Mouse (Mus musculus) right cerebral cortex, adult 18-20 months (tissue): ENCODE results near the gene Cdc42ep5.
A peak's percentile ranks its signal among the peaks of the same experiment; 100 is the strongest.
"Not testable (repeated sequence)": the region's sequence is repeated elsewhere in the genome, so short reads cannot be mapped to it uniquely, and the experiment has no call there.

Source experiments
- DNase-seq: peaks from one replicate; pipeline ENCODE4 v3.0.0; 2022; ENCODE audit warnings: mixed read lengths

Cdc42ep5 gene

DNA sequence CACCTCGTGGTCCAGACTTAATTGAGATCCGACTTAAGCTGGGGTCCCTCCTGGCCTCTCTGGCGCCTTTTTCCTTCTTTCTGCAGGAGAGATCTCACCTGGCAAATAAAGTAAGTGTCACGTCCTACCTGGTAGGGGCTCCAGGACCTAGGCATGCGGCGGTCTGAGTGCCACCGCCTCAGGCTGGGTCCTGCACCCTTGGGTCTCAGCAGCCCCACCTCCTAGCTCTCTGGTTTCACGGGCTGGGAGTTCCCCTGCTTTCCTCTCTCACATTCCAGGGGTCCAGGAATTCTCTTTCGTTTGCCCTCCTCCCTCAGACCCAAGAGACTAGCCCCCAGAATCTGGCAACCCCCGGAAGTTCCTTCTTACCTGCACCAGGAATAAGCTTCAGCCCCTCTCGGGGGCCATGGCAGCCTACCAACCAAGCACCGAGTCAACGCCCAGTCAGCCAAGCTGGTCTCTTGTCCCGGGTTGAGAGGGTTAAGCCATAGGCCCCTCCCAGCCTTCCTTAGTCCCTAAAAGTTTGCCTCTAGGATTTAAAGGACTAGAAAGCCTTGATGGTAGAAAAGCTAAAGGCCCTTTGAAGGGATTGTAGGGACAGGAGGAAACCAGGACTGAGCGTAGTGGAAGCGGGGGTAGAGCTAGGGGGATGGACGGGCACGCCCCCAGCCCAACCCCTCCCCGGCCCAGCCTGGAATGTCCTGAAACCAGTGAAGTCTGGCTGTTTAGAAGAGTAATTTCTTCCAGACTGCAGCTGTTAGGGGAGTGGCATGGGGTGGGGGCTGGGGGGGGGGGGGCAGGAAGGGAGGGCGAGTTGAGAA lies at the start of gene Cdc42ep5:
TSS of gene Cdc42ep5 (minus strand) at position 771 of the 821 bp plus-strand sequence.
- no peak for DNase-seq

DNA sequence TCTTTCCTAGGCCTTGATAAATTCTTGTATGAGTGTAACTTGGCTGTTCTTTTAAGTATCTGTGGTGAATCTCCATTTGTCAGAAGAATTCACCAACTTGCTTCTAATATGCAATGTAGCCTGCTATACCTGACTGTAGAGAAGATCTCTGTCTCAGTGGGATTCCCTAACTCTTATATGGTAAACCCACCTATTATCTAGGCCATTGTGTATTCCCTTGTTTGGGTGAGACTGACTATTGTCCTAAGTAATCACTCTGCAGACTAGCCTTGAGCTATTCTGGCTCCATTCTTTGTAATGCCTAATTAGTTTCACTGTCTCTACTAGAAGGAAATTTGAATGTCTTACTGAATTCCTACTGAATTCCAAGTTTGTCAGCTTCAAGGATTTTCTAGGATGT lies 48.8 kb upstream of the Cdc42ep5 start:
- not testable (repeated sequence) for DNase-seq

DNA sequence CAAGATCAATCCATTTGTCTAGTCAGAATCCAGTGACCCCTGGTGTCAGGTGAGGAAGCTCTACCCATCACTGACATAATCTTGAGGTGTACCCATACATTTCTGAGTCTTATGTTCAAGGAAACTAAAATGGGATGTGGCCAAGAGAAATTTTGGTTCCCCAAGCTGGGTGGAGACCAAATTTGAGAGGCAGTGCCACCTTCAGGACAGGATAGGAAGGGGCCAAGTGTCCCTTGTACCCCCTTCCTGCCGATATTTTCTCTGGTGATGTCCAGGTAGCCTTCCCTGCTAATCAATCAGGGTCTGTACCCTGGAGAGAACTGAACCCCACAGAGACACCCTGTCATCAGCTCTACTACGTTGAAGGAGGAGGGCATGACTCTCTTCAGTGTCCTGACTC lies 44.0 kb upstream of the Cdc42ep5 start:
- DNase-seq: no peak

DNA sequence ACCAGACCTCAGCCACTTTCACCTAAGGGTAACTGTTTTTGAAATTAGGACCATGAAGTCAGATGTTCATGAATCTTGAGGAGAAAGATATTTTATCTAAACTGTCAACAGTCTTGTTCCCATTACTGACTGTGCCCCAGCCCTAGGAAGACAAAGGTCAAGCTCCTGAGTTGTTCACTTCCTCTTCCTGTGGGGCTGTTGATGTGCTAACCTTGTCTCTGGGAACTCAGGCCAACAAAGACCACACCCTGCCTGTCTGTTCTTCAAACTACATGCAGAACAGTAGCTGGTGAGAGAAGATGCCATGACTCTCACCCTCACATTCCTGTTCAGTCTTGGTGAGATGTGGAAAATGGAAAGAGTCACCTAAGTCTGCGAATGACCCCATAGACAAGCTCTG lies 42.5 kb upstream of the Cdc42ep5 start:
- DNase-seq: no peak

DNA sequence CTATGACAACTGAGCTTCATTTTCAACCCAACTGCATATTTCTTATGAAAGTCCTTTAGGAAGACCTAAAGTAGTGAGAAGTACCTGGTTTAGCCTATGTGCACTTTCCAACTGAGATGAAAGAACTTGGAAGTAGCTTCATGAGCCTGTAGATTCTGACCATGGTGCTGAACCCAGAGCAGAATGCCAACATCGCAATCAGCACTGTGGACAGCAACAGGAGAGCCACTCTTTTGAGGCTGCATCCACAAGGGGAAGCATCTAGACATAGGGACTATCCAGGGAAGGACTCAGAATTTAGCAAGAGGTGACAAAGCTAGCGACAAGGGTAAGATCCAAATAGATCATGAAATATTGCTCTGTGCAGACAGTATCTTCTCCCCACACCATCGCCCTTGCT lies 13.8 kb upstream of the Cdc42ep5 start:
- no peak for DNase-seq

DNA sequence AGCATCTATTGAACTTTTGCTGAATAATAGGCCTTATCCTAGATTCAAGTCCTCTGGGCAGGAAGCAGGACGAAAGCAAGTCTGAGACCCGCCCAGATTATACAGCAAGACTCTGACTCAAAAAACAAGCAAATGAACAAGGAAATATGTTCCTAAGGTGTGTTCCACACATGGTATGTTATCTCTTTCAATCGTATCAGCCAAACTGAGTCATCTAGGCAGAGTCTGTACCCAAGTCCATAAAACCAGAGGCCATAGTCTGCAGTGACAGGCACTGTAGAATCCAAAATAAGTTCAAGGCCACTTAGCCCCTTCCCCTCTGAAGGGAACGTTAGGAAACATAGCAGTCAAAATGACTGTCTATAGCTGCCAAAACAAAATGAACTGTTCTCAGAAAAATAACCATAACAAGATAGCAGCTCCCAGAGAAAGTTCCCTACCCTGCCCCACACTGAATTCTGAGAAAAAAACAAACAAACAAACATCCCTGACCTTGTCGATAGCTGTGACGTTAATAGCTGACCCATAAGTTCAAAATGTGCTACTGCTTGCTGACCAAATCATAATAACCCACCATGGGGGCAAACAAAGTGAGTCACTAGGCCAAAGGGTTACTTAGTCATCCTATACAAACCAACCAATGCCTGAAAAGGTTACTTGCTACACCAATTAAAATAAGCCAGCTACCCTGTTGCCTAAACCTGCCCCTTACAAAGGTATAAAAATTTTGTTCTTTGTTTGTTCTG lies 5.7 kb upstream of the Cdc42ep5 start:
- no peak for DNase-seq

DNA sequence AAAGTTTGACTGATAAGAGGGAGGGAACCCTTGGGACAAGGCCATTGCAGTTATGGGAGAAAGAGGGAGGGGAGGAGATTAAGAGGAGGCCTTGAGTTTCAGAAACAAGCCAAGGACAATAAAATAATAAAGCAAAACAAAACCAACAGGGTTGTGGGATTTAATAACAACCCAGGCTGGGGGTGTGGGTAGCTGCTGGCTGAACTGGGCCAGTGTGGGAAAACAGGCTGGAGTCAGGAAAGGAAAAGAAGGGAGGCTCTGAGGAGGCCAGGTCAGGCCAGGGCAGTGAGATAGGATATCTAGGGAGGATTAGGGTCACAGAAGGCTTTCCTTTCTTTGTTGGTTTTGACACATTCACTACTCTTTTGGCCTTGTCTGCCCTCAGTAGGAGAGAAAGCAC lies 2.4 kb upstream of the Cdc42ep5 start:
- DNase-seq: no peak

DNA sequence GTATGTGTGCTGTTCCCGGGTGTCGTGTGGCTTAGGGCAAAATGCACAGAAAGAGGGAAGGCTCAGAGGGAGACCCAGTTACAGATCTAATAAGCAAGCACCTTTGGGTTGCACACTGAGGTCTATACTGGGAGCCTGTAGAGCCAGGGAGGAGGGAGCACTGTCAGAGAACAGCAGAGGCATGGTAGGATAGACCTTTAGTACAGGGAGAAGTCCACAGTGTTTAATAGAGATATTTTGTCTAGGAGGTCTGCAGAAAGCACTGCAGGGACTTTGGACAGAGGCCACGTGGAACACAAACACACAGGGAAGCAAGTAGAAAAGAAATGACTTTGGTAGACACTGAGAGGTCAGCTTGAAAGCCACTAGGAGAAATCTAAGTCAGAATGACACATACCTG lies 626 bp upstream of the Cdc42ep5 start:
- DNase-seq: no peak

DNA sequence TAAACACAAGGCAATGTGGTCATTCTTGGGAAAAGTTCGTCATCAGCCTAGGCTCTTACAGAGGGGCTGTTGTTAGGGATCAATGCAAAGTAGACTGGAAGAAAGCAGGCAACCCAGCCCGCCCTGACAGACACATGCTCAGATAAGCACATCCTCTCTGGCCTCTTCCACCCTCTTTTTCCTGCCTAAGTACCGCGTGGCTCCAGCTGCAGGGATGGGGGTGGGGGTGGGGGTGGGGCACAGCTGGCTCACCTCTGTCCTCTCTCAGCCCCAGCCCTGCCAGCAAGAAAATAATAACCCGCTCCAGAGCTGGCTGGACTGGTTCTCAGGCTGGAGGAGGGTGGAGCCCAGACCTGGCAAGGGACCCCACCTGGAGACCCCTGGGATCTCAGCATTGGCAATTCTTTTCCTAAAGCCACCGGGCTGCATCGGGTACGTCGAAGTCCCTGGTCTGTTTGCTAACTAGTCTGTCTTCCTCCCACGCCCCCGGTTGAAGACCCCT lies 1.0 kb downstream of the Cdc42ep5 start:
- no peak for DNase-seq

DNA sequence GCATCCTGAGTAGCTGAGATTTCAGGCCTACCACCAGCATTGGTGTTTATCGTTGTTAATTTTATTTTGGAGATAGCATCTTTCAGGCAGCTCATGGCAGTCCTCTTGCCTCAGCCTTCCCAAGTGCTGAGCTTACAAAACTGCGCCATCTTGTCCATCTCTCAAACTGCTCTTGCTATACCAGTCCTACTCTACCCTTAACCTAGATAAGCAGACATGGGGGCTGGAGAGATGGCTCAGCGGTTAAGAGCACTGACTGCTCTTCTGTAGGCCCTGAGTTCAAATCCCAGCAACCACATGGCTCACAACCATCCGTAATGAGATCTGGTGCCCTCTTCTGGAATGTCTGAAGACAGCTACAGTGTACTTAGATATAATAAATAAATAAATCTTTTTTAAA lies 3.1 kb downstream of the Cdc42ep5 start:
- DNase-seq: not testable (repeated sequence)

DNA sequence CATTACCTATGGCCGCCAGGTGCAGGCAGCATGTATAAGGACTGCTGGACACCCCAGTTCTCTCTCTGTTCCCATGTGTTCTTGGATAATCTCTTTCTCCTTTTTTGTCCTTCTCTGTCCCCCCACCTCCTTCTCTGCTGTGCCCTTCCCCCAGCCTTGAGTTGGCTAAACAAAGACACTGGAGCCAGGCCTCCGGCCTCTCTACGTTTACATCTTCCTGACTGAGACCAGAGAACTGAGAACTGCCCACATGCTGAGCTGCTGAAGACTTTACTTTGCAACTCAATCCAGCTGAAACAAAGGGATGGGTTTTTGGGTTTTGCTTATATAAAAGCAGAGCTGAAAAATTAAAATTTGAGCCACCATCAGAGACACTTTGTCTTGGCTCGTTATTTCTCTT lies 9.7 kb downstream of the Cdc42ep5 start:
- DNase-seq: no peak

DNA sequence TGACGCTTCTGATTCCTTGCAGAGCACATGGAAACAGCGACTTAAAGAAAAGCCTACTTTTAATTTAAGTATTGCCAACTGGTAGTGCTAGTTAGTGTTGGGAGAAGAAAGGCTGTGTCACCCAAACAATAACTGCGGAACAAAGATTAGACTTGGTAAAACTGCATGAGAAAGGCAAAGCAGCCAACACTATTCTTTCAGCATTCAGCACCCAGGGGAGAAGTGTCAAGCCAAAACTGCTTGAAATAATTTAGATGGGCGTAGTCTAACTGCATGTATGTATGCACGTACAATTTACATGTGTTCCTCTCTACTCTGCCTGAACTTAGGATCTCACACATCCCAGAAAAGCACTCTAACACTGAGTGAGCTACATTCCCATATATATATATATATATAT lies 10.3 kb downstream of the Cdc42ep5 start:
- DNase-seq: no peak

DNA sequence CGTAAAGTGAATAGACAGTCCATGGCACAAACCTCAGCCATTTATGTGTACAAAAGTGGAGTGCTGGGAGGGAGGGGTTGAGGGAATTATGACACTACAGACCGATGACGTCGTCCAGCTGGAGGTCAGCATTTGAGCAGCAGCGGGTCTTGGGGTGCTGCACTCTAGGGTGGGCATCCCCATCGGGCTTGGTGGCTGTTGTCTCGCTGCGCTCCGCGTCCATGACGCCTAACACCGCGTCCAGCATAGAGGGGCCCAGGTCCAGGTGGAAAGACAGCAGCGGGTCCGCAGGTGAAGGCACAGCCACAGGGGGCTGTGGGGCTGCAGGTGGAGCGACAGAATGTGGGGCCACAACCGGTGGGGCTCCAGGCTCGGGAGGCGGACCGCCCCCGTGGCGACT lies 13.4 kb downstream of the Cdc42ep5 start:
- DNase-seq: no peak

DNA sequence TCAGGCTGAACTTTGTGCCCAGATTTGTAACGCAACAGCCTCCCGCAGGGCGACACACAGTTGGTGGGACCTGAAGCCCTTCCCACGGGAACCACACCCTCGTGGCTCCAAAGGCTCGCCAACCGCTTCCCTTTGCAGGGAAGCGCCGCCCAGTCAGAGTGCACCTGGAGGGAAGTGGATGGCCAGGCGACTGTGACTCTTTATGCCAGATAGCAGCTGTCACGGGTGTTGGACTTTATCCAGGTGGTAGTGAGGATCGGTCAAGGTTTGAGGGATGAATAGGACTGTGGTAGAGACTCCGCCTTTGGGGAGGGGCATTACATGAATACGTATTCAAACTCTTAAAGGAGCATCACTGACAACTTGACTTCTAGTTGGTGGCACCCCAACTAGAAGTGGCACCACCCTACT lies 13.8 kb downstream of the Cdc42ep5 start:
- DNase-seq: peak; percentile 61

DNA sequence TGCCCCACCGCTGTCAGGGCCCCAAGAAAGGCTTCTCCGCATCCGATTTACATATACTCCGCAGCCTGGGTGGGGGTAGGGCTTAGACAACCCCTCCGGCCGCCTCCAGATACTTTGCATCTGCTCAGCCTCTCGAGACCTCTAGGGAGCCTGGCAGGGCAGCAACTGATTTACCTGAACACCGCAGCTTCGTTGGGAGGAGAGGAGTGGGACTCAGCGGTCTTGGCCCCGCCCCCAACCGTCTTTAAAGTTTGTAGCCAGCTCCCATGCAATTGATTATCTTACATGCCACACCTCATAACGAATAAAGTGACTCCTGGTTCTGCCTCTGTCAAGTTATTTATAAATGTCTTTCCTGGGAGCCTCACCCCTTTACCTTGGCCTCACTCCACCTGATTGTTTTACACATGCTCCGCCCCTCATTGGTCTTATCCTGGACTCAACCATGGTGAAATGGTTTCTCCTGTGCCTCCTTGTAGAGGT lies 14.6 kb downstream of the Cdc42ep5 start, which contains the start of gene Leng9:
TSS of gene Leng9 (minus strand) at position 316 of the 483 bp plus-strand sequence.
- no peak for DNase-seq

DNA sequence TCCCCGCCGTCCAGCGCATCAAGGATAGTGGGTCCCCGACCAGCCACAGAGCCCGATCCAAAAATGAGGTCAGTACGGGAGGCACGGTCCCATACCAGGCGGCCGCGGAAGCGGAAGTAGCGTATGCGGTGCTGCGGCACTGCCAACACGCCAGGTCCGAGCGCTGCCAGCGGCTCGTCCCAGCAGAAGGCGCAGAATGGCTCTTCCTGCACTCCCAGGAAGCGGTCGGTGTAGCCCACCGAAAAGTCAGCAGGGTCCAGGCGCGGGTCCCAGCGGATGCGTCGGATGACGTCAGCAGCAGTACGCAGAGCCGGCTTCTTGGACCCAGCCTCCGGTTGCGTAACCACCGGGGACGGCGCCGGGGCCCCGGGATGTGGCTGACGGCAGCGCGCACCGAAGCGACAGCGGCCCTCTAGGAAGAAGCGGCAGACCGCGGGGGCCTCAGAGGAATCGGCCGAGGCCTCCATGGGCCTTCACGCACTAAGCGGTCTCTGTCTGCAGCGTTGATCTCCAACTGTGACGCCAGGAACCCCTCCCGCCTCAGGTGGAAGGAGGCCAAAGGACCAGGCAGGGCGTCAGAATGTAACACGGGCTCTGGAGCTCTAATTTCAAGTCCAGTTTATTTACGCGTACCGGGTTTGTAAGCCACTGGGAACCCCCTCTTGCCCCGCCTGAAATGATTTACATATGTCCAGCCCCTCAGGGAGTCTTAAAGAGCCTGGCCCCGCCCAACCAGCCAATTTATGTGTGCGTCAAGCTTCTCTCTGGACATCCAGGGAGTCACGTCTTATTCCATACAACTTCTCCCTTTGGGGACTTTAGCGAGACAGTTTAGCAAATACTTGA lies 15.2 kb downstream of the Cdc42ep5 start:
- peak; percentile 90 for DNase-seq

DNA sequence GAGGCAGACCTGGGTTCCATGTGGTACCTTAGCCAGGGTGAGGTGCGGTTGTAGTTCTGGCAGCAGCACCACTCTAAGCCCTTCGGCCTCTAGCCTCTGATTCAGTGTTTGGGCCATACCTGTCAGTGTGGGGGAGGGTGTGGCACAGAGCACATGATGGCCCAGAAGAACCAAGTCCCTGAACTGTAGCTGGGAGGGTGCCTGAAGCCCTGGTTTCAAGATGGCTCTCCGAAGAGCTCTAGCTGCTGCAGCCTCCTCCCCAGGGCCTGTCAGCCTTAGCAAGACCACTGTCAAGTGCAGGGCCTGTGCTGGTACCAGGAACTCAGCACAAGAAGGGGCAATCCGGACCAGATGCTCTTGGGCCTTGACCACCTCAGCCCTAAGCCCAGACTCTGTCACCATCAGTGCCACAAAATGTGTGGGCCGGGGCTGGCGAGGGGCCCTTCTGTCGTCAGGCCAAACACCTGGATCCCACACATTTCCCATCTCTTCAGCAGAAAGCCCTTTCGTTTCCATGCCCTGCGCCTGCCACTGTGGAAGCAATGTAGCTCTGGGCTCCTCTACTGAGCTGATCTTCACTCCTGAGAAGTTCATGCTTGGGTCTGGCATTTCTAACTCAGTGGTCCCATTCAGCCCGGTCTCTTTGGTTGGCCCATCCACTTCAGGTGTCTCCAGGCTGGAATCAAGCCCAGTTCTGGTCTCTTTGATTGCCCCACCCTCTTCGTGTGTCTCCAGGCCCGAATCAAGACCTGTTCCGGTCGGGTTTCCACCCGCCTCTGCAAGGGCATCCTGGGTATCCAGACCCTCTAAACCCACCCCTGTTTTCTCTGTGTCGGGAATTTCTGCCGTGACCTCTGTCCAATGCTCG lies 16.1 kb downstream of the Cdc42ep5 start:
- DNase-seq: no peak

DNA sequence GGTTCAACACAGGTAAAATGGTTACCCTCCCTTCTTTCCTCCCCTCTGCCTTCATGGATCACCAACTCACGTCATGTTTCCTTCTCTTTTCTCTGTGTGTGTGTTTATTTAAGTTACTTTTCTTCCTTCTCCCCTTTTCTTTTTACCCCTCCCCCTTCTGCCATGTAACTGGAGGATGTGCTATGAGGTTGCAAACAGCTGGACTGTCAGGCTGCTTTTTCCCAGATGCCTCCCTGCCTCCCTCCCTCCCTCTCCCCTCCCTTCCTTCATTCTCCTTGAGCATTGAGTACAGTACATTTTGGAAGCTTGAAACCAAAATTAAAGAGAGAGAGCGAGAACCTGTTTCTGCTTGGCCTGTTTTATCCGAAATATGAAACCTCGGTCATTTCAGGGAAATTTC lies 16.8 kb downstream of the Cdc42ep5 start:
- DNase-seq: no peak

DNA sequence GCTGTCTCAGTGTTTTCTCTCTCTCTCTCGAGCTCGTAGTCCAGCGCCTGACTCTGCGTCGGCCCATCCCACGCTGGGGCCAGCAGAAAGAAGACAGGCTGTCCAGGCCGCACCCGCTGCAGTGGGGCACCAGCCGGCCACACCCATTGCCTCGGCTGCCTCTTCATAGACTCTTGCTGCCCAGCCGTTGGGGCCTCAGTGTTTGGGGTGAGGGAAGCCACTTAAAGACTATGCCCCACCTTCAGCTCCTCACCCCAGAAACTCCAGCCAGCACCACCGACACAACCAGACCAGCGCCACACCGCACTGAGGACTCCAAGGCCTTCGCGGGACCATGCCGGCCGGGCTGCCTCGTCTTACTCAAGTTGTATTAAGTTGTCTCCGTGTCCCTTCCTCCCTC lies 17.3 kb downstream of the Cdc42ep5 start:
- no peak for DNase-seq

DNA sequence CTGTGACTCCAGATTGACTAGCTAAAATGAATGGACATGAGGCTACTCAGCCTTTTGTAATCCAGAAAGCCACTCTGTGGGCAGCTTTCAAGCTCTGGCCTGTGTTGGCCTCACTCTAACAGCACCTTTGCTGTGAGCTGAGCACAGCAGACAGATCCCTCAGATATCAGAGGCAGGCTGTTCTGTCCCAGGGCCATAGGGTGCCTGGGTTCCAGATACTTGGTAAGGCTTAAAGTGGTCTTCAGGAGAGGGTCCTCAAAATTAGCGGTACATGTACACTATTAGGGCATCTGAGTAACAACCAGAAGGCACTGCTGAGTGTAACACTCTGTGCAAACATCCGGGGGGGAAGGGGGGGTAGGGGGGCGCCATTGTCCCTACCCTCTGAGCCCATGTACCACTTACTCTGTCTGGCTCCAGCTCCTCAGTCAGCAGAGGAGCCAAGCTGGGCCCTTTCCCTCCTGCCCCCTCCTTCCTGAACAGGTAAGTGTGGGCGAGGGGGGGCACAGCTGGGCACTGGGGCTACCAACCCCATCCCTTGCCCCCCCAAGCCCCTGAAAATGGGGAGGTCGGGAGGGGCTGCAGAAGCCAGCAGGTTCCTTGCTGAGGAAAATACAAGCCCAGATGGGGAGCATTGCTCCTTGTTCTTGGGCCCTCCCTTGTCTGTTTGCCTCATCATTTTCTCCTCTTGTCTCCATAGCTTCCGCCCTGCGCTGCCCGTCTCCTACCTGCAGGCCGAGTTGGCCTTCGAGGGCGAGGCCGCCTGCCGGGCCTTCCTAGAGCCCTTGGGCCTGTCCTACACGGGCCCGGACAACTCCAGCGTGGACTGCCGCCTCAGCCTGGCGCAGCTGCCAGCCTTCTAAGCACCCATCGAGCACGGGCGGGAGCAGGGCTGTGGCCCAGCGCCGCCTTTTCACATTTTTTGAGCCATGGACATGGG lies 18.1 kb downstream of the Cdc42ep5 start:
- DNase-seq: no peak
